Mouse (Mus musculus) megakaryocyte-erythroid progenitor cell, adult 5-6 weeks (primary cell): ENCODE measurements around the gene Eml6. TPM values are rescaled to one million over a fixed set of nuclear protein-coding genes. Genes with fewer than 3 reads are reported as not detected.

Experiments used
- ATAC-seq: replicated peaks from 2 replicates; pipeline ENCODE4 v1.8.0; 2016; ENCODE audit warnings: mild to moderate bottlenecking, inconsistent platforms; ENCODE audit not compliant: severe bottlenecking, poor library complexity, low FRiP score, low TSS enrichment
- total RNA-seq, 2 experiments: library from RNA; stranded (forward) in 1 of 2; stranded (reverse) in 1 of 2; fragments of 200-1000, 215-1000 nt in 1 of 2; fragments of >200 nt in 1 of 2; fragmentation: Nextera tagmentation in 1 of 2; gene quantifications; 2 replicates each; pipeline ENCODE4 v1.2.3; 2014 to 2017

Gene Eml6
- total RNA-seq, 2 experiments from 2014 or later, result 0.09 to 1.6 TPM

- no peak for ATAC-seq
Observed at GRCm38 (mm10) chr11:29801432-29802427, 224.1 kb downstream of the Eml6 start.

- ATAC-seq, result no peak
Observed at GRCm38 (mm10) chr11:29799839-29800238, 226.0 kb downstream of the Eml6 start.

GRCm38 (mm10) chr11:29795106-29795505 is 230.7 kb downstream of the Eml6 start:
- ATAC-seq, result no peak

DNA sequence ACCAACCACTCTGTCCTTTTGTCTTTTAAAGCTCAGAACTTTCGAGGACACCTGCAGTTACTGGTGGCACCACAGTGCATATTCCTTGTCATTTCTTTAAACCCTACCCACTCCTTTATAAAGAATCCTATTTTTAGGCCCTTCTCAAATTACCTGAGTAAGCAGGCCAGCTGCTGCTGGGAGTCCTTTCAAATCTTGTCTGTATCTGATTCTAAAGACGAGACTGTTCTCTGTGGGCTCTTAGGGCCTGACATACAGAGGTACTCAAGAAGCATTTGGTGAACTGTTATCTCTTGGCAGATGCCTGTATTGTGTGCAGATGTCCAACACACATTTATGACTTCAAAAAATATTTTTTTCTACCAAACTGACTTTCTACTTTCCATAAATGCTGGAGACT is 231.4 kb downstream of the Eml6 start:
- ATAC-seq, result peak; percentile 54

- no peak for ATAC-seq
Observed at GRCm38 (mm10) chr11:29790796-29791195, 235.0 kb downstream of the Eml6 start.

DNA sequence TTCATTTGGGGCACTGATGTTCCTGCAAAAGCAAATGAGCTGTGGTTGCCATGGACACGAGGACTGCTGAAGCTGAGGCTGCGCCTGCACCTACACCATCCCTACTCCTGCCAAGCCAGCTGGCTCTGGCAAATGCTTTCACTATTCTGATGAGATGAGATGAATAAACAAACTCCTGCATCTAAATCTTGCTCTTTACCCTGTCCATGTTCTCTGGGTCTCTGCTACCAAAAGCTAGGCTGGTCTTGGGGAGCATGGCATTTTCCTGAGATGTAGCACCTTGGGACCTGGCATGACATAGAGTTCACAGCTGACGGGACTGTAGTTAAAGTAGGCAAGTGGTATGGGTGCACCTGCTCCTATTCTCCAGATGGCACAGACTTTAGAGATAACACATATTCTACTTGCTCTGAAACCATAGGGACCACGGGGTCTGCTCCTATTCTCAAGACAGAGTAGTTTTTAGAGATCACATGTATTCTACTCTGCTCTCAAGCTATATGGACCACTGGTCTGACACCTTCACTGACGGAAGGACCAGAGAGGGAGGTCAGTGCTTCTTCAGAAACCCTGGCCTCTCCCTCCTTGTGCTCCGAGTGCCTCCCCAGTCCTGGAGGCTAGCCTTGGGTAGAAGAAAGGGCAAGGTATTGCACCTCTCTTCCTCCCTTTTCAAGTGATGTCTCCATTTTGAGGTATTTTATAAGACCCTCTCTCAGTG is 236.8 kb downstream of the Eml6 start:
- ATAC-seq, result 0 out of 2 replicates have a peak, but pooled peaks have one; percentile 6

GRCm38 (mm10) chr11:29788499-29788898 is 237.3 kb downstream of the Eml6 start:
- ATAC-seq, result no peak

DNA sequence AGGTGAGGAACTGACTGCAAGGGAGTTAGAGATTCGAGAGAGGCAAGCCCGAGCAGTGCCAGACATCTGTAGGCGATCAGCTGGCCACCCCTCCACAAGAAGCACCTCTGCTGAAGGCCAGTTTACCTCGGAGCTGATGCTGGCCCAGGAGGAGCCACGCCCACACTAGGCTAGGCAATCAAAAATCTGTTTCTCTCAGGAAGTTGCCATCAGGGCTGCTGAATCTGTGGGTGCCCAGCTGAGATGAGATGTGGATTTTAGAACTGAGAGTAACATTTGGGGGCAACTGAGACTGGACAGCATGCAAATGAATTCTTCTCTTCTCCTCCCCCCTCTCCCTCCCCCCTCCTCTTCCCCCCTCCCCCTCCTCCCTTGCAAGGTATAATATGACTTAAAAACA is 238.4 kb downstream of the Eml6 start:
- peak; percentile 62 for ATAC-seq

DNA sequence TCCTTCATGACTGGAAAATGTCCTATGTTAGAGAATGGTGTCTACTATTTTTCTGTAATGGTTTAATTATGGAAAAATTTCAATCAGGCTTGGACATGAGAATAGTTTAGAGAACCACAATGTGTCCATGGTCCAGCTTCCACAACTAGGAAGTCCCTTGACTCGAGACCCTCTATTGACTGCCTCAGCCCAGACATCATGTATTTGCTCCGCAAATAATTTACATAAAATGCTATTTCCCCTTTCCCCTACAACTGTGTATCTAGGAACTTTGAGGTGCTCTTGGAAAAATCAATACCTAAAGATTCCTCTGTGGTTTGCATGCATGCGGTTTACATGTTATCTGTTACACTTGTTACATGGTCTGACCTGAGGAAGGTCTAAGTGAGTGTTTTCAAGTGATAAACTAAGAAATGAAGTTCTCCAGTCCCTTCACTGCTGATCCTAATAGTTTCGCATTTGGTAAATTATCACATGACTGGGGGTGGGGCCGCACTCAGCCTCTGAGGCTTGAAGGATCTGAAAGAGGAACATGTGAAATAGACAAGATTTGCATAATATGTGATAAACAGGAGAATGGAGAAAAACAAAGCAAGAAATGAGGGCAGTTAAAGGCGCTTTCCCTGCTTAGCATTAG is 239.1 kb downstream of the Eml6 start:
- peak; percentile 83 for ATAC-seq

DNA sequence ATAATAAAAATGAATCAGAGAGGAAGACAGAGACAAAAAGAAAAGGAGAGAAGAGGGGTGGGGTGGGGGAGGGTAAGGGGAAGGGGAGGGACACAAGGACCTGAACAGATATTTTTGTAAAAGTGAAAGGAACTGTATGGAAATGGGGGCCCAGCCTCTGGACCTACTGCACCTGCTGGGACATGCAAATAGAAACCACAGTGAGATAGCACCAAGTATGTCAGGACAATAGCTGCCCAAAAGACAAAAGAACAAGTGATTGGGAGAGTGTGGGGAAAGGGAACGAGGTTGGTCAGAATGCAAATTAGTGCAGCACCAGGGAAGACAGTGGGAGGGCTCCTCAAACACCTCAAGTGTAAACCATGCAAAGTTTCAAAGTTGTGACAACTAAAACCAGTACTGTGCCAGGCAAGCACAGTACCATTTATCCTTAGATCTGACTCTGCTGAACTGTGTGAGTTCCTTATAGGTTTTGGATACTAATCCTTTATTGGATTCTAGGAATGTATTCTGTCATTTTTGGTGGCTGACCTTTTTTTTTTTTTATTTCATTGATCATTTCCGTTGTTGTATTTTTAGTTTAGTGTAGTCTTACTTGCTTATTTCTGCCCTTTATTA is 246.3 kb downstream of the Eml6 start:
- ATAC-seq, result no peak

DNA sequence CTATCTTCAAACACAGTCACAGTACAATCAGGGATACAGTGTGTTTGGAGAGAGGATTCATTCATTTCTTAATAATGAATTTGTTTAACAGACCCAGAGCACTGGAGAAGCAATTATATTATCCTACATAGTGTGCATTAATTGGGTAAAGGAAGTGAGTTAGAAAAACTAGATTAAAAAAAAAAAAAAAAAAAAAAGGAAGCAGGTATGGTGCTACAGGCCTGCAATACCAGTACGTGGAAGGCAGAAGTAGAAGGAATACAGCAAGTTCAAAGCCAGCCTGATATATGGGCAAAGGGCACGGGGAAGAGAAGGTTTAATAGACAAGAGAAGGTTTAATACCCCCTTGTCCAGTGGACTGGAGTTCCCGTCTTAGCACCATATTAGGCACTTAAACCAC is 246.9 kb downstream of the Eml6 start:
- no peak for ATAC-seq

- peak; percentile 58; the same call in 1 of the 2 replicates for ATAC-seq
Observed at GRCm38 (mm10) chr11:29777964-29778363, 247.9 kb downstream of the Eml6 start.

DNA sequence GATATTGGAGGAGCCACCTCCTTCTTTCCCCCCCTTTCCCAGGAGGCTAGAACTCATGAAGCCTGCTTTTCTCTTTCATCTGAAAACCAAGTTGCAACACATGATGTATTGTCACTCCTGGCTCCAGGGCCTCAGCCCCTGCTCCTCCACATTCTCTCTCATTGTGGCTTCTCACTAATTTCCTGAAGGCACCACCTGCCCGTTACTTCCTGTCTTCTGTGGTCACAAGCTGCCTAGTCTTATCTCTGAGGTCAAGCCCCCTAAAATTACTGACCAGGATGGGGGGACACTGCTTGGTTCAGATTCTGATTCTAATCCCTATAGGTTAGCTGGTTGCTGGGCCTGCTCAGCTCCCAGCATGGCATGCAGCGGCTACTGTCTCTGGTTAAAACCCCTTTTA is 251.1 kb downstream of the Eml6 start:
- no peak for ATAC-seq

- no peak for ATAC-seq
Observed at GRCm38 (mm10) chr11:29774296-29774695, 251.5 kb downstream of the Eml6 start.

- no peak for ATAC-seq
Observed at GRCm38 (mm10) chr11:29772279-29772678, 253.6 kb downstream of the Eml6 start.

DNA sequence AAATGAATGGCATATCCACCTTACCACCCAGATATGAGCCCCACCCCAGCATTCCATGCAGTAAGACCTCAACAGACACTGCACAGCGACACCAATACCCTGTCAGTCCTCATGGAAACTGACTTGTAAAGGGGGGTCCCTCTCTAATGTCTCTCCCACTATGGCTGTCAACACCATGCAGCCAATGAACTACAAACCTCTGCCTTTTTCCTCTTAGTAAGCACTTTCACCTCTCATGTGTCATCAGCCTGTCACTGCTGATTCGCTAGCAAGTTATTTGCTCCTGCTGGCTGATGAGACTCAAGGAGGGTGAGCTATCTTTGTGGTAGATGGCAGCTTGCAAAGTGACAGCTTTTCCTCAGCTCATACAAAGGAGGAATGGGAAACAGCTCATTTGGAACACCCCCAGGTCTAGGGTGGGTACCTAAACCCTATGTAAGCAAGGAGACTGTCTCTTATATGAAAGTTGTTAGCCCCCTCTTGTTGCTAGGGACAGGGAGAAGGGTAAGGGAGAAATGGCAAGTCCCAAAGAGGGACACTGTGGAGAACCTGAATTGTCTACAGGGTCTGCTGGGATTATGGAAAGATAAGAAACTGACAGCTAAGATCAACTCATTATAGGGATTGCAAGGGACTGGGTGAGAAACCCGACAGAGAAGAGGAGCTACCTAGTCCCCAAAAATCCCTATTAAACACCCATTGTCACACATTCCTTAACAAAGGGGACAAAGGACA is 255.0 kb downstream of the Eml6 start:
- ATAC-seq, result no peak

DNA sequence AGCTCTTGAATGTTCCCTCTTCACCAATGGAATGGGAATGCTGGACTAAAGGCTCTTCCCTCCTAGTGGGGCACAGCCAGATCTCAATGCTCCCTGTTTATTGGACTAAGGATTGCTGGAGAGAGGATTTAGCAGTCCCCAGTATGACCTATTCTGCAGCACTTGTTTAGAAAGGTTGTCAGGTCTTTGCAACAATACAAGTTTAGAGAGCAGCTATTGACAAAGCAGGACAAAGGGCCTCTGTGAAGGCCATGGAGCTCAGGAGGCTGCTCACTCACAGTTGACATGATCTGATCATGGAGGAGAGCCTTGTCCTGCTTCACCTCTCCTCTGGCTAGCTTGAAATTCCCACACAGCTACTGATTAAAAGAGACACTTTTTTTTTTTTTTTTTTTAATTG is 257.3 kb downstream of the Eml6 start:
- no peak for ATAC-seq

DNA sequence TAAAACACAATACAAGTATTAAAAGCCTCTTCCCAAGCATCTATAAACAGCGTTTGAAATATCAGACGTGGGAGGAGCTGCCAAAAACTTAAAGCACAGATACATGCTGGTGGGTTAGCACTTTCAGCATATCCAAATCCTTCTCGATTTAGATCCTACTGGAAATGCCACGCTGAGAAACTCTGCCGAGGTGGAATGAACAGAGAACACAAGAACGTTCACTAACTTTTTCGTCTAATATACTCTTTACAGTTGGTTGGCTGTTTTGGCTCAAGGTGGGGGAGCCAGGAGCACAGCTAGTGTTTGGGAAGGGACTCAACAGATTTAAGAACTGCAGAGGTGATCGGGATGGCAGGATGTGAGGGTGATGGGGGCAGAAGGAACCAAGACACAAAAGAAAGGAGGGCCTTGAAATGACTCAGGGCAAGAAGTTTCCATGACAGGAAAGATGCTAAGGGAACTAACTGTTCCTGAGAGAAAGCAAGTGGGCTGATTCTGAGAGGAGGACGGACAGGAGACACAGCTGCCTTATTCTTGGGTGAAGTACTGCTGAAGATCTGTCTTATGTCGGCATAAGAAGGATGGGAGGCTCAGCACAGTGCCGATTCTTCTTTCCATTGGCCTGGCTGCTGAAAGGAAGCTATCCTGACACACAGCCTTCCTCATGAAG is 259.4 kb downstream of the Eml6 start:
- ATAC-seq, result no peak
